Mouse (Mus musculus): Measurements from ENCODE around the gene Odf3l1. TPM values are rescaled to one million over a fixed set of nuclear protein-coding genes. Genes with fewer than 3 reads are reported as not detected.
A peak's percentile ranks its signal among the peaks of the same experiment; 100 is the strongest.

Gene Odf3l1
- total and polyA plus RNA-seq, 2 experiments from 2014 or later, result 0.12 TPM; not detected in 1

GRCm38 (mm10) chr9:56900571-56900970 lies 36.1 kb upstream of the Odf3l1 start:
- Histone ChIP-seq H3K36me3 (ENCODE audit: insufficient read depth) (no peaks in the 10 kb centered on the region), H3K4me3 (ENCODE audit: low read depth, low read length) (no peak overlapping the region), H3K27me3 (ENCODE audit: insufficient read depth, low read length) (no peaks in the 10 kb centered on the region), H3K9me3 (ENCODE audit: low read length) (no peaks in the 10 kb centered on the region), H3K27ac (ENCODE audit: low read depth, low read length) (no peak overlapping the region), H3K9ac (no peak overlapping the region), H3K4me2 (ENCODE audit: low read depth) (no peak overlapping the region), H3K4me1 (ENCODE audit: insufficient read depth) (no peaks in the 10 kb centered on the region)
- DNase-seq (no peak), ATAC-seq (no peak)
- TF ChIP-seq CTCF (IDR thresholded peaks at IDR 0.05; ENCODE audit: low read depth), result no peak
- 62% methylated on average over 9 of the region's 9 CpGs for whole genome bisulfite sequencing

- Histone ChIP-seq H3K9me3 (ENCODE audit: low read length) (no peaks in the 10 kb centered on the region), H3K27ac (ENCODE audit: low read depth, low read length) (no peak overlapping the region), H3K36me3 (ENCODE audit: insufficient read depth) (no peaks in the 10 kb centered on the region), H3K4me3 (ENCODE audit: low read depth, low read length) (no peak overlapping the region), H3K4me2 (ENCODE audit: low read depth) (no peak overlapping the region), H3K4me1 (ENCODE audit: insufficient read depth) (no peaks in the 10 kb centered on the region), H3K9ac (no peak overlapping the region), H3K27me3 (ENCODE audit: insufficient read depth, low read length) (no peaks in the 10 kb centered on the region)
- no peak for TF ChIP-seq CTCF (IDR thresholded peaks at IDR 0.05; ENCODE audit: low read depth)
- ATAC-seq, result no peak
- DNase-seq, result no peak
Measured at GRCm38 (mm10) chr9:56900060-56900459, 35.6 kb upstream of the Odf3l1 start.

- DNase-seq, result no peak
- H3K4me3 ChIP-seq (ENCODE audit: low read depth, low read length), result no peak overlapping the region
- H3K27ac ChIP-seq (ENCODE audit: low read depth, low read length), result no peak overlapping the region
- no peak overlapping the region for H3K4me2 ChIP-seq (ENCODE audit: low read depth)
- H3K9ac ChIP-seq, result no peak overlapping the region
- no peak for ATAC-seq
- no peaks in the 10 kb centered on the region for H3K36me3 ChIP-seq (ENCODE audit: insufficient read depth)
- no peaks in the 10 kb centered on the region for H3K4me1 ChIP-seq (ENCODE audit: insufficient read depth)
- 83% methylated on average over 11 of the region's 11 CpGs for WGBS
- no peak for TF ChIP-seq CTCF (IDR thresholded peaks at IDR 0.05; ENCODE audit: low read depth)
- no peaks in the 10 kb centered on the region for H3K27me3 ChIP-seq (ENCODE audit: insufficient read depth, low read length)
- no peaks in the 10 kb centered on the region for H3K9me3 ChIP-seq (ENCODE audit: low read length)
Measured at GRCm38 (mm10) chr9:56899409-56899808, 34.9 kb upstream of the Odf3l1 start.

GRCm38 (mm10) chr9:56896779-56897178 lies 32.3 kb upstream of the Odf3l1 start:
- H3K9me3 ChIP-seq (ENCODE audit: low read length), result no peaks in the 10 kb centered on the region
- no peaks in the 10 kb centered on the region for H3K36me3 ChIP-seq (ENCODE audit: insufficient read depth)
- no peak for TF ChIP-seq CTCF (IDR thresholded peaks at IDR 0.05; ENCODE audit: low read depth)
- H3K4me1 ChIP-seq (ENCODE audit: insufficient read depth), result no peaks in the 10 kb centered on the region
- DNase-seq, result no peak
- H3K9ac ChIP-seq, result no peak overlapping the region
- no peak overlapping the region for H3K4me2 ChIP-seq (ENCODE audit: low read depth)
- H3K4me3 ChIP-seq (ENCODE audit: low read depth, low read length), result no peak overlapping the region
- WGBS, result 92% methylated on average over 12 of the region's 12 CpGs
- H3K27me3 ChIP-seq (ENCODE audit: insufficient read depth, low read length), result no peaks in the 10 kb centered on the region
- H3K27ac ChIP-seq (ENCODE audit: low read depth, low read length), result no peak overlapping the region
- no peak for ATAC-seq

GRCm38 (mm10) chr9:56894006-56894405 lies 29.5 kb upstream of the Odf3l1 start:
- TF ChIP-seq CTCF (IDR thresholded peaks at IDR 0.05; ENCODE audit: low read depth), result peak; percentile 45
- DNase-seq, result peak; percentile 51
- 5% methylated on average over 3 of the region's 3 CpGs for WGBS

GRCm38 (mm10) chr9:56893313-56893712 lies 28.8 kb upstream of the Odf3l1 start:
- H3K4me1 ChIP-seq (ENCODE audit: insufficient read depth), result no peaks in the 10 kb centered on the region
- H3K36me3 ChIP-seq (ENCODE audit: insufficient read depth), result no peaks in the 10 kb centered on the region
- H3K4me3 ChIP-seq (ENCODE audit: low read depth, low read length), result no peak overlapping the region
- no peak for TF ChIP-seq CTCF (IDR thresholded peaks at IDR 0.05; ENCODE audit: low read depth)
- H3K27me3 ChIP-seq (ENCODE audit: insufficient read depth, low read length), result no peaks in the 10 kb centered on the region
- no peaks in the 10 kb centered on the region for H3K9me3 ChIP-seq (ENCODE audit: low read length)
- DNase-seq (no peak), ATAC-seq (no peak)
- WGBS, result 74% methylated on average over 8 of the region's 8 CpGs
- no peak overlapping the region for H3K4me2 ChIP-seq (ENCODE audit: low read depth)
- no peak overlapping the region for H3K9ac ChIP-seq
- no peak overlapping the region for H3K27ac ChIP-seq (ENCODE audit: low read depth, low read length)

More at GRCm38 (mm10) chr9:56894006-56894405, 29.5 kb upstream of the Odf3l1 start:
- no peak overlapping the region for H3K4me2 ChIP-seq (ENCODE audit: low read depth)
- no peaks in the 10 kb centered on the region for H3K9me3 ChIP-seq (ENCODE audit: low read length)
- H3K4me1 ChIP-seq (ENCODE audit: insufficient read depth), result no peaks in the 10 kb centered on the region
- ATAC-seq, result no peak
- H3K4me3 ChIP-seq (ENCODE audit: low read depth, low read length), result no peak overlapping the region
- no peak overlapping the region for H3K27ac ChIP-seq (ENCODE audit: low read depth, low read length)
- no peaks in the 10 kb centered on the region for H3K36me3 ChIP-seq (ENCODE audit: insufficient read depth)
- no peaks in the 10 kb centered on the region for H3K27me3 ChIP-seq (ENCODE audit: insufficient read depth, low read length)
- no peak overlapping the region for H3K9ac ChIP-seq

- H3K4me3 ChIP-seq (ENCODE audit: low read depth, low read length), result no peak overlapping the region
- TF ChIP-seq CTCF (IDR thresholded peaks at IDR 0.05; ENCODE audit: low read depth), result no peak
- H3K27ac ChIP-seq (ENCODE audit: low read depth, low read length), result no peak overlapping the region
- no peak for ATAC-seq
- H3K4me1 ChIP-seq (ENCODE audit: insufficient read depth), result no peaks in the 10 kb centered on the region
- 85% methylated on average over 10 of the region's 10 CpGs for WGBS
- no peak for DNase-seq
- no peaks in the 10 kb centered on the region for H3K27me3 ChIP-seq (ENCODE audit: insufficient read depth, low read length)
- no peaks in the 10 kb centered on the region for H3K36me3 ChIP-seq (ENCODE audit: insufficient read depth)
- no peak overlapping the region for H3K4me2 ChIP-seq (ENCODE audit: low read depth)
- H3K9ac ChIP-seq, result 0 out of 2 replicates have a peak overlapping the region, but pooled peaks have one; percentile 15
- H3K9me3 ChIP-seq (ENCODE audit: low read length), result no peaks in the 10 kb centered on the region
Measured at GRCm38 (mm10) chr9:56892111-56892510, 27.6 kb upstream of the Odf3l1 start.
